Mouse (Mus musculus) megakaryocyte, embryonic 14.5 days (primary cell): ENCODE results near the gene Copb1.

ENCODE experiments used
- FLI1 ChIP-seq: IDR thresholded peaks from 2 replicates; pipeline ENCODE4 v1.6.1; 2012; ENCODE audit warnings: low read length, inconsistent platforms, mixed read lengths
- GATA1 ChIP-seq: IDR thresholded peaks from 3 replicates; pipeline ENCODE4 v1.6.1; 2012; ENCODE audit warnings: mixed read lengths, low read length, inconsistent platforms, borderline replicate concordance

- no peak for TF ChIP-seq GATA1
- no peak for TF ChIP-seq FLI1
These were observed 34.1 kb downstream of the Copb1 start for GRCm38 (mm10) chr7:114220433-114220832.
